Mouse (Mus musculus) brown adipose tissue, adult 24 weeks (tissue): ENCODE measurements around the gene Itga10. TPM values are rescaled to one million over a fixed set of nuclear protein-coding genes. Genes with fewer than 3 reads are reported as not detected.
"Not testable (repeated sequence)": the region's sequence is repeated elsewhere in the genome, so short reads cannot be mapped to it uniquely, and the experiment has no call there.

Experiments used
- H3K27ac ChIP-seq: fragments of 200-500 bp; replicated peaks from 2 replicates; pipeline ENCODE4 v1.5.1; 2012; ENCODE audit warnings: low read depth, mild to moderate bottlenecking, low read length
- H3K4me1 ChIP-seq: fragments of 200-500 bp; 2 replicates; pipeline ENCODE4 v1.6.1; 2012; ENCODE audit warnings: low read length, mixed read lengths; ENCODE audit not compliant: control insufficient read depth, insufficient read depth, insufficient read length
- H3K4me3 ChIP-seq: fragments of 200-500 bp; 2 replicates; pipeline ENCODE4 v1.5.1; 2012; ENCODE audit warnings: low read depth, mild to moderate bottlenecking, low read length, moderate library complexity; ENCODE audit not compliant: insufficient read depth
- polyA plus RNA-seq: library from polyadenylated mRNA; stranded (reverse); fragments of >200 nt; gene quantifications from 2 replicates; pipeline ENCODE4 v1.2.4, GENCODE M21; 2012; ENCODE audit not compliant: missing spikeins, insufficient read depth, insufficient read length

Gene Itga10
- polyA plus RNA-seq, 1 experiment = 0.20 TPM

GRCm38 (mm10) chr3:96684151-96684821, 38.9 kb downstream of the Itga10 start:
- Histone ChIP-seq H3K4me3 (no peak overlapping the region), H3K4me1 (no peaks in the 10 kb centered on the region), H3K27ac (no peak overlapping the region)

GRCm38 (mm10) chr3:96684822-96685156, 39.4 kb downstream of the Itga10 start:
- H3K4me3 ChIP-seq = 0 out of 2 replicates have a peak overlapping the region, but pooled peaks have one; percentile 23
- no peaks in the 10 kb centered on the region for H3K4me1 ChIP-seq
- H3K27ac ChIP-seq = no peak overlapping the region

GRCm38 (mm10) chr3:96686057-96686456, 40.7 kb downstream of the Itga10 start:
- not testable (repeated sequence) for H3K4me1 ChIP-seq, H3K4me3 ChIP-seq, H3K27ac ChIP-seq

GRCm38 (mm10) chr3:96688854-96689253, 43.5 kb downstream of the Itga10 start:
- H3K4me3 ChIP-seq = no peak overlapping the region
- no peak overlapping the region for H3K27ac ChIP-seq
- H3K4me1 ChIP-seq = no peaks in the 10 kb centered on the region

- Histone ChIP-seq H3K4me3 (no peak overlapping the region), H3K27ac (no peak overlapping the region)
These were observed 44.9 kb downstream of the Itga10 start for GRCm38 (mm10) chr3:96690298-96690697.

GRCm38 (mm10) chr3:96692506-96692905, 47.1 kb downstream of the Itga10 start:
- Histone ChIP-seq H3K4me1 (no peaks in the 10 kb centered on the region), H3K27ac (no peak overlapping the region), H3K4me3 (no peak overlapping the region)

More at GRCm38 (mm10) chr3:96690298-96690697, 44.9 kb downstream of the Itga10 start:
- H3K4me1 ChIP-seq = no peaks in the 10 kb centered on the region

- no peaks in the 10 kb centered on the region for H3K4me1 ChIP-seq
- H3K27ac ChIP-seq = no peak overlapping the region
- no peak overlapping the region for H3K4me3 ChIP-seq
These were observed 48.2 kb downstream of the Itga10 start for GRCm38 (mm10) chr3:96693579-96693978.

- peak within 1 kb of the TSS; percentile 61 for H3K27ac ChIP-seq
- H3K4me3 ChIP-seq = peak within 1 kb of the TSS; percentile 95
- H3K4me1 ChIP-seq = no peaks in the 10 kb centered on the region
These were observed 50.9 kb downstream of the Itga10 start, which contains the start of gene Pias3 for GRCm38 (mm10) chr3:96696198-96696765. Pias3 (plus strand) TSS chr3:96696384.

GRCm38 (mm10) chr3:96696766-96697732, 51.7 kb downstream of the Itga10 start:
- Histone ChIP-seq H3K4me1 (no peaks in the 10 kb centered on the region), H3K4me3 (peak overlapping the region; percentile 95), H3K27ac (peak overlapping the region; percentile 61)

- Histone ChIP-seq H3K27ac (no peak overlapping the region), H3K4me3 (no peak overlapping the region), H3K4me1 (no peaks in the 10 kb centered on the region)
These were observed 53.8 kb downstream of the Itga10 start for GRCm38 (mm10) chr3:96698993-96699690.

GRCm38 (mm10) chr3:96700376-96700775, 55.0 kb downstream of the Itga10 start:
- H3K4me3 ChIP-seq = no peak overlapping the region
- no peak overlapping the region for H3K27ac ChIP-seq
- H3K4me1 ChIP-seq = no peaks in the 10 kb centered on the region

- Histone ChIP-seq H3K4me3 (no peak overlapping the region), H3K27ac (no peak overlapping the region), H3K4me1 (no peaks in the 10 kb centered on the region)
These were observed 55.6 kb downstream of the Itga10 start for GRCm38 (mm10) chr3:96701003-96701402.

GRCm38 (mm10) chr3:96704778-96705177, 59.4 kb downstream of the Itga10 start:
- H3K27ac ChIP-seq = no peak overlapping the region
- no peak overlapping the region for H3K4me3 ChIP-seq
- H3K4me1 ChIP-seq = no peaks in the 10 kb centered on the region

GRCm38 (mm10) chr3:96706217-96706616, 60.8 kb downstream of the Itga10 start:
- H3K27ac ChIP-seq = no peak overlapping the region
- H3K4me3 ChIP-seq = no peak overlapping the region
- H3K4me1 ChIP-seq = no peaks in the 10 kb centered on the region

GRCm38 (mm10) chr3:96706984-96707383, 61.6 kb downstream of the Itga10 start:
- H3K4me1 ChIP-seq = no peaks in the 10 kb centered on the region

More at GRCm38 (mm10) chr3:96706984-96707383, 61.6 kb downstream of the Itga10 start:
- Histone ChIP-seq H3K27ac (no peak overlapping the region), H3K4me3 (no peak overlapping the region)
